In genomic region chr5:98981304-98981703, GRCm38 (mm10) we compare ENCODE assay signal across 26 mouse cellular contexts. TPM values are rescaled to one million over a fixed set of nuclear protein-coding genes. Genes with fewer than 3 reads are reported as not detected.
"Had no signal": no experiment of that assay in that cellular context is flagged by ENCODE, and none has a peak within 500 bp of the region (broad histone marks: within the 10 kb centered on the region; RNA-seq: fewer than 3 reads in every experiment).

No protein-coding gene starts in this region.

- H3K27me3 ChIP-seq: heart, embryonic 13.5 days; heart, embryonic 15.5 days; hindbrain, embryonic 12.5 days; kidney, embryonic 15.5 days; limb, embryonic 15.5 days; liver, embryonic 12.5 days had no signal

- DNase-seq: gastrocnemius, postnatal 14 days; gastrocnemius, postnatal 36 days; heart, adult 11 months; heart, adult 2 months; heart, postnatal 4 days; kidney, adult 11 months; kidney, adult 2 months; kidney, postnatal 14 days; layer of hippocampus, adult 9-11 months; layer of hippocampus, postnatal 36 days; left cerebral cortex, postnatal 4 days had no signal

- H3K9ac ChIP-seq: heart, embryonic 13.5 days; heart, embryonic 15.5 days; hindbrain, embryonic 12.5 days; hindbrain, embryonic 14.5 days; kidney, embryonic 15.5 days; limb, embryonic 13.5 days; limb, embryonic 15.5 days; liver, embryonic 12.5 days; liver, embryonic 14.5 days had no signal

- ATAC-seq: forebrain, embryonic 16.5 days; hindbrain, embryonic 16.5 days; inflammation-experienced regulatory T-cells, adult 6 months; liver, embryonic 12.5 days had no signal

- H3K27ac ChIP-seq: heart, adult 2 months; heart, embryonic 13.5 days; heart, embryonic 15.5 days; hindbrain, embryonic 10.5 days; hindbrain, embryonic 12.5 days; hindbrain, embryonic 14.5 days; kidney, embryonic 15.5 days; kidney, postnatal 0 days; limb, embryonic 13.5 days; limb, embryonic 15.5 days; liver, embryonic 12.5 days; liver, embryonic 14.5 days had no signal

- H3K4me3 ChIP-seq: heart, adult 2 months; heart, embryonic 13.5 days; heart, embryonic 15.5 days; hindbrain, embryonic 10.5 days; hindbrain, embryonic 12.5 days; kidney, embryonic 15.5 days; limb, embryonic 13.5 days; limb, embryonic 15.5 days; liver, embryonic 12.5 days had no signal

- H3K4me2 ChIP-seq: heart, embryonic 11.5 days; heart, embryonic 13.5 days; heart, embryonic 15.5 days; hindbrain, embryonic 12.5 days; hindbrain, embryonic 14.5 days; kidney, embryonic 15.5 days; limb, embryonic 13.5 days; limb, embryonic 15.5 days; liver, embryonic 12.5 days had no signal

- H3K9me3 ChIP-seq: heart, embryonic 13.5 days; heart, embryonic 15.5 days; hindbrain, embryonic 10.5 days; hindbrain, embryonic 12.5 days; kidney, embryonic 15.5 days; limb, embryonic 13.5 days; limb, embryonic 15.5 days; liver, embryonic 12.5 days had no signal

- H3K4me1 ChIP-seq: heart, embryonic 15.5 days; liver, embryonic 12.5 days had no signal

- H3K36me3 ChIP-seq: heart, embryonic 13.5 days; heart, embryonic 15.5 days; hindbrain, embryonic 10.5 days; hindbrain, embryonic 12.5 days; kidney, embryonic 15.5 days; limb, embryonic 13.5 days; limb, embryonic 15.5 days; liver, embryonic 12.5 days had no signal

RNA-seq across cellular contexts. Expression of gene Prkg2, which starts 55.8 kb away (rescaled TPM):
- polyA plus RNA-seq: inflammation-experienced regulatory T-cells, adult 6 months had no signal
